Mouse (Mus musculus): ENCODE measurements around the gene Upf2.
A peak's percentile ranks its signal among the peaks of the same experiment; 100 is the strongest.

Upf2 gene

GRCm38 (mm10) chr2:5950766-5951595 lies at the start of gene Upf2:
Gene Upf2 (plus strand): TSS chr2:5951469.
- peak; percentile 75 for DNase-seq (ENCODE audit: low spot score)

- no peak for DNase-seq (ENCODE audit: low spot score)
Measured at GRCm38 (mm10) chr2:5906092-5906491, 45.2 kb upstream of the Upf2 start.

- no peak for DNase-seq (ENCODE audit: low spot score)
Measured at GRCm38 (mm10) chr2:5906625-5907024, 44.6 kb upstream of the Upf2 start.

- no peak for DNase-seq (ENCODE audit: low spot score)
Measured at GRCm38 (mm10) chr2:5911282-5911965, 39.8 kb upstream of the Upf2 start.

GRCm38 (mm10) chr2:5922823-5923222 lies 28.4 kb upstream of the Upf2 start:
- no peak for DNase-seq (ENCODE audit: low spot score)

GRCm38 (mm10) chr2:5923786-5924185 lies 27.5 kb upstream of the Upf2 start:
- DNase-seq (ENCODE audit: low spot score), result no peak

GRCm38 (mm10) chr2:5927481-5927880 lies 23.8 kb upstream of the Upf2 start:
- DNase-seq (ENCODE audit: low spot score), result no peak

- DNase-seq (ENCODE audit: low spot score), result no peak
Measured at GRCm38 (mm10) chr2:5929793-5930192, 21.5 kb upstream of the Upf2 start.

GRCm38 (mm10) chr2:5930291-5931054 lies 20.8 kb upstream of the Upf2 start:
- no peak for DNase-seq (ENCODE audit: low spot score)

- DNase-seq (ENCODE audit: low spot score), result no peak
Measured at GRCm38 (mm10) chr2:5931938-5932337, 19.3 kb upstream of the Upf2 start.

GRCm38 (mm10) chr2:5934936-5935335 lies 16.3 kb upstream of the Upf2 start:
- DNase-seq (ENCODE audit: low spot score), result no peak

GRCm38 (mm10) chr2:5936068-5936467 lies 15.2 kb upstream of the Upf2 start:
- DNase-seq (ENCODE audit: low spot score), result no peak

- no peak for DNase-seq (ENCODE audit: low spot score)
Measured at GRCm38 (mm10) chr2:5936550-5936949, 14.7 kb upstream of the Upf2 start.

- DNase-seq (ENCODE audit: low spot score), result no peak
Measured at GRCm38 (mm10) chr2:5939319-5939718, 11.9 kb upstream of the Upf2 start.

GRCm38 (mm10) chr2:5939911-5940310 lies 11.4 kb upstream of the Upf2 start:
- DNase-seq (ENCODE audit: low spot score), result no peak

GRCm38 (mm10) chr2:5940936-5941335 lies 10.3 kb upstream of the Upf2 start:
- DNase-seq (ENCODE audit: low spot score), result no peak

GRCm38 (mm10) chr2:5941861-5942415 lies 9.3 kb upstream of the Upf2 start:
- no peak for DNase-seq (ENCODE audit: low spot score)

- DNase-seq (ENCODE audit: low spot score), result no peak
Measured at GRCm38 (mm10) chr2:5942416-5943032, 8.7 kb upstream of the Upf2 start, which contains the start of gene Dhtkd1. Gene Dhtkd1 (minus strand): TSS chr2:5942792.

- DNase-seq (ENCODE audit: low spot score), result no peak
Measured at GRCm38 (mm10) chr2:5943071-5943470, 8.2 kb upstream of the Upf2 start.

- DNase-seq (ENCODE audit: low spot score), result no peak
Measured at GRCm38 (mm10) chr2:5945629-5946028, 5.6 kb upstream of the Upf2 start.

- no peak for DNase-seq (ENCODE audit: low spot score)
Measured at GRCm38 (mm10) chr2:5946876-5947275, 4.4 kb upstream of the Upf2 start.

GRCm38 (mm10) chr2:5948964-5949363 lies 2.3 kb upstream of the Upf2 start:
- DNase-seq (ENCODE audit: low spot score), result no peak

Data from urinary bladder, postnatal 10 days (tissue).